Mouse (Mus musculus) cerebellum, adult 2 months (tissue): ENCODE results near the gene Pxt1.

Source experiments
- CTCF ChIP-seq: fragments of 200-500 bp; IDR thresholded peaks from 2 replicates; pipeline ENCODE4 v1.5.1; 2011; ENCODE audit warnings: low read depth, mild to moderate bottlenecking, control low read depth, low read length, moderate library complexity, borderline replicate concordance; ENCODE audit not compliant: insufficient read depth
- POLR2A ChIP-seq: fragments of 200-500 bp; IDR thresholded peaks from 2 replicates; pipeline ENCODE4 v1.6.1; 2011; ENCODE audit warnings: low read length, control low read depth, borderline replicate concordance; ENCODE audit not compliant: insufficient read depth

DNA sequence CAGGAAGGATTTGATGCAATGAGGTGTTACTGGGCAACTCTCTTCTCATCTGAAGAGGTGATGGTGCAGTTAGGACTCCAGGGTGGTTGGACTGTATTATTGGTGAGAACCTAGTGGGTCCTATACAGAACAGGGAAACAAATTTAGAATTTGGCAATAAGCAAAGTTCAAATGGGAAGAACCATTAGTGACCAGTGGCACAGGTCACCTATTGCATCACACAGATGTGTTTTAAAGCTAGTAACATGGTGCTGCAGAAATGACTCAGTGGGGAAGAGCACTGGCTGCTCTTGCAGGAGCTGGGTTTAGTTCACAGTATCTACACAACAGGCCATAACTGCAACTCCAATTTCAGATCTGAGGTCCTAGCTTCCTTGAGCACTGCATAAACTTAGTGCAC is 26.5 kb upstream of the Pxt1 start:
- no peak for TF ChIP-seq POLR2A
- TF ChIP-seq CTCF = no peak
